In genomic region chr6:94875065-94875464, GRCm38 (mm10) we compare ENCODE assay signal across 25 mouse cellular contexts.
"Had no signal": no experiment of that assay in that cellular context is flagged by ENCODE, and none has a peak within 500 bp of the region (broad histone marks: within the 10 kb centered on the region; RNA-seq: fewer than 3 reads in every experiment).

No protein-coding gene starts in this region.

- H3K27me3 ChIP-seq: heart, embryonic 15.5 days; hindbrain, embryonic 12.5 days; intestine, embryonic 15.5 days; limb, embryonic 12.5 days; liver, embryonic 12.5 days had no signal

- DNase-seq: gastrocnemius, postnatal 14 days; gastrocnemius, postnatal 36 days; heart, adult 11 months; heart, adult 2 months; heart, postnatal 4 days; kidney, adult 18-20 months; kidney, adult 8-10 months; kidney, postnatal 10 days; kidney, postnatal 25 days; kidney, postnatal 4 days; left cerebral cortex, postnatal 4 days had no signal

- H3K9me3 ChIP-seq: heart, embryonic 13.5 days; heart, embryonic 15.5 days; hindbrain, embryonic 10.5 days; hindbrain, embryonic 12.5 days; intestine, embryonic 15.5 days; limb, embryonic 12.5 days; liver, embryonic 12.5 days had no signal

- H3K4me2 ChIP-seq: heart, embryonic 11.5 days; heart, embryonic 13.5 days; heart, embryonic 15.5 days; hindbrain, embryonic 12.5 days; hindbrain, embryonic 14.5 days; intestine, embryonic 15.5 days; limb, embryonic 12.5 days; liver, embryonic 12.5 days had no signal

- H3K4me3 ChIP-seq: heart, adult 2 months; heart, embryonic 13.5 days; heart, embryonic 15.5 days; hindbrain, embryonic 10.5 days; hindbrain, embryonic 12.5 days; intestine, embryonic 15.5 days; layer of hippocampus, adult 2 months; left cerebral cortex, adult 2 months; limb, embryonic 12.5 days; liver, embryonic 12.5 days had no signal

- H3K9ac ChIP-seq: heart, embryonic 13.5 days; heart, embryonic 15.5 days; hindbrain, embryonic 12.5 days; hindbrain, embryonic 14.5 days; intestine, embryonic 15.5 days; limb, embryonic 12.5 days; liver, embryonic 12.5 days had no signal

- H3K27ac ChIP-seq: heart, adult 2 months; heart, embryonic 13.5 days; heart, embryonic 15.5 days; hindbrain, embryonic 10.5 days; hindbrain, embryonic 12.5 days; hindbrain, embryonic 14.5 days; intestine, embryonic 15.5 days; layer of hippocampus, adult 2 months; left cerebral cortex, adult 2 months; limb, embryonic 12.5 days; liver, embryonic 12.5 days had no signal

- H3K36me3 ChIP-seq: heart, embryonic 13.5 days; heart, embryonic 15.5 days; hindbrain, embryonic 10.5 days; hindbrain, embryonic 12.5 days; intestine, embryonic 15.5 days; limb, embryonic 12.5 days; liver, embryonic 12.5 days had no signal

- ATAC-seq: hindbrain, embryonic 16.5 days; inflammation-experienced regulatory T-cells, adult 6 months; intestine, embryonic 15.5 days; intestine, postnatal 0 days; liver, embryonic 12.5 days had no signal

- H3K4me1 ChIP-seq: heart, embryonic 13.5 days; heart, embryonic 15.5 days; hindbrain, embryonic 12.5 days; intestine, embryonic 15.5 days; liver, embryonic 12.5 days had no signal
